Mouse (Mus musculus): ENCODE results near the gene Sirt4. TPM values are rescaled to one million over a fixed set of nuclear protein-coding genes. Genes with fewer than 3 reads are reported as not detected.

Gene Sirt4
- polyA plus RNA-seq, 1 experiment from 2014 or later = 32.6 TPM

- no peaks in the 10 kb centered on the region for H3K9me3 ChIP-seq
- no peak for ATAC-seq (replicated peaks)
- peaks cover 84% of the 10 kb centered on the region for H3K4me1 ChIP-seq
- H3K36me3 ChIP-seq (replicated peaks) = no peaks in the 10 kb centered on the region
- WGBS = 16% methylated on average over 11 of the region's 11 CpGs
- peak overlapping the region; percentile 99 for H3K27ac ChIP-seq
- peak overlapping the region; percentile 100 for H3K4me3 ChIP-seq
- H3K9ac ChIP-seq = peak overlapping the region; percentile 100
- no peaks in the 10 kb centered on the region for H3K27me3 ChIP-seq (replicated peaks)
- peak overlapping the region; percentile 91 for H3K4me2 ChIP-seq
These were observed 52.1 kb downstream of the Sirt4 start for GRCm38 (mm10) chr5:115432395-115432794.

DNA sequence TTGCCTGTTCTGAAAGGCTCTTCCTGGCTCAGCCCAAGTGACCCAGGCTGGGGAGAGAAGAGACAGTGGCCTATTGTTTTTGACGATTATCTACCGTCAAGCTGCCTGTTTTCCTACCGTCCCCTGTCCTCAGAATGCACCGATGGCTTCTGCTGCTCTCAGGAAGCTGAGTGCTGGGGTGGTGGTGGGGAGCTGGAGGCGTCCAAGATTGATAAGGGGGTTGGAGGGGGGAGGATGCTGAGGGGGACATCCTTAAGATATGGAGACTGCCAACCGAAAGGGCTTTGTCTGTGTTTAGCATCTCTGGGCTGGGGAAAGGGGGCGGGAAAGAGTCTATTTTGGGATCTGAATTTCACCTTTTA, 52.6 kb downstream of the Sirt4 start:
- Histone ChIP-seq H3K36me3 (replicated peaks) (no peaks in the 10 kb centered on the region), H3K4me1 (peaks cover 81% of the 10 kb centered on the region), H3K9ac (peak overlapping the region; percentile 100), H3K27ac (peak overlapping the region; percentile 99), H3K4me2 (peak overlapping the region; percentile 91), H3K4me3 (peak overlapping the region; percentile 100), H3K9me3 (no peaks in the 10 kb centered on the region), H3K27me3 (replicated peaks) (no peaks in the 10 kb centered on the region)
- no peak for ATAC-seq (replicated peaks)
- WGBS = 9% methylated on average over 7 of the region's 7 CpGs

DNA sequence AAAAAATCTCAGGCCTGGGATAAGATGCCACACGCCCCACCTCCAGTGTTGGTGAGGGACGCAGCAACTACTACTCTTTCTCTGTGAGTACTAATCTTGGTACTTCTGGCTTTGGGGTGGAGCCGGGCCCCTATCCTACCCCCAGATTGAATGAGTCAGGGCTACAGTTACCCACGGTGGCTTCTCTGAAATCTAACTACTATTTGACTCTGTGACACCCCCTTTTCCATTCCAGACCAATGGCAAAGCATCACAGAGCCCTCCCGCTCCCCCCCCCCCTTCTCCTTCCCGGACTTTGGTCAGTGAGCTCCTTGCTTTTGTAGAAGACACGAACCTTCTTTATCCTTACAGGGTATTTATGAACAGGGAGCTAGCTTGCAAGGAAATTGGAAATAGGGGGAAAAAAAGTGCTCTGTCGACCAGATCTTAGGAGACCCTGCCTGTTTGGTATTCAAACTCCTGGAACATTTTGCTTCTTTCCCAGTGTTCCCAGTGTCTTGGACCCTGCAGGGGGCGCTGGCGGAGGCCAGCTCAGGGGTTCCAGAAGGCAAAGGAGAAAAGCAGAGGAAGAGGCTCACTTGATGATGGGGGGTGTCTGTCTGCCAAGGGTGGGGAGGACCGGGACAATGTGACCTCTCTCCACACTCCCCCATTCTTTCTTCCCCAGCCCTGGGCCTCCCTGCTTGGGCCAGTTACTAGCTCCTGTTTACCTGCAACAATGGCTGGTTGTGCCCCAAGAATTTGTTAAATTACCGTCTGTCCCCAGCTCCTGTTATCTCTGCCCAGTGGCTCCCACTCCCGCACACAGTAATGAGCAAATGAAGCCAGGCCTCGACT, 53.2 kb downstream of the Sirt4 start:
- ATAC-seq (replicated peaks) = no peak
- Histone ChIP-seq H3K36me3 (replicated peaks) (no peaks in the 10 kb centered on the region), H3K27ac (peak overlapping the region; percentile 99), H3K9me3 (no peaks in the 10 kb centered on the region), H3K4me1 (peaks cover 75% of the 10 kb centered on the region), H3K27me3 (replicated peaks) (no peaks in the 10 kb centered on the region), H3K4me3 (peak overlapping the region; percentile 100), H3K9ac (peak overlapping the region; percentile 100), H3K4me2 (peak overlapping the region; percentile 91)
- 3% methylated on average over 13 of the region's 14 CpGs for WGBS

- Histone ChIP-seq H3K4me3 (peak overlapping the region; percentile 100), H3K4me1 (peaks cover 66% of the 10 kb centered on the region), H3K36me3 (replicated peaks) (no peaks in the 10 kb centered on the region), H3K9ac (peak overlapping the region; percentile 100), H3K27me3 (replicated peaks) (no peaks in the 10 kb centered on the region), H3K9me3 (no peaks in the 10 kb centered on the region), H3K27ac (peak overlapping the region; percentile 99), H3K4me2 (peak overlapping the region; percentile 91)
- ATAC-seq (replicated peaks) = no peak
- WGBS = under 1% methylated on average over 54 of the region's 73 CpGs
These were observed 54.2 kb downstream of the Sirt4 start for GRCm38 (mm10) chr5:115430187-115430960.

GRCm38 (mm10) chr5:115429359-115430186, 55.0 kb downstream of the Sirt4 start, which contains the start of gene Msi1:
TSS of gene Msi1 (plus strand) at chr5:115429599.
- H3K4me2 ChIP-seq = peak within 1 kb of the TSS; percentile 91
- WGBS = 2% methylated on average over 54 of the region's 117 CpGs
- peaks cover 58% of the 10 kb centered on the region for H3K4me1 ChIP-seq
- H3K27ac ChIP-seq = peak within 1 kb of the TSS; percentile 99
- no peaks in the 10 kb centered on the region for H3K9me3 ChIP-seq
- H3K4me3 ChIP-seq = peak within 1 kb of the TSS; percentile 100
- peak within 1 kb of the TSS; percentile 100 for H3K9ac ChIP-seq
- ATAC-seq (replicated peaks) = peak; percentile 62
- no peaks in the 10 kb centered on the region for H3K36me3 ChIP-seq (replicated peaks)
- no peaks in the 10 kb centered on the region for H3K27me3 ChIP-seq (replicated peaks)

- no peaks in the 10 kb centered on the region for H3K9me3 ChIP-seq
- peak overlapping the region; percentile 100 for H3K9ac ChIP-seq
- peak overlapping the region; percentile 100 for H3K4me3 ChIP-seq
- H3K27me3 ChIP-seq (replicated peaks) = no peaks in the 10 kb centered on the region
- peaks cover 51% of the 10 kb centered on the region for H3K4me1 ChIP-seq
- peak overlapping the region; percentile 99 for H3K27ac ChIP-seq
- whole genome bisulfite sequencing = 2% methylated on average over 20 of the region's 20 CpGs
- no peak for ATAC-seq (replicated peaks)
- no peaks in the 10 kb centered on the region for H3K36me3 ChIP-seq (replicated peaks)
- H3K4me2 ChIP-seq = peak overlapping the region; percentile 91
These were observed 55.6 kb downstream of the Sirt4 start for GRCm38 (mm10) chr5:115428831-115429358.

Other genes with a start within 250 kb of the Sirt4 start
- gene Pop5, start 248.9 kb downstream of the Sirt4 start, polyA plus RNA-seq (2015; fragmentation: Nextera tagmentation; extraction: Ambion mirVana) = 93.6 and 94.4 TPM in 2 replicates
- 202 and 219 TPM in 2 replicates for gene Rnf10, start 211.8 kb downstream of the Sirt4 start, polyA plus RNA-seq (2015; fragmentation: Nextera tagmentation; extraction: Ambion mirVana)
- gene Coq5, start 205.1 kb downstream of the Sirt4 start, polyA plus RNA-seq (2015; fragmentation: Nextera tagmentation; extraction: Ambion mirVana) = 57.0 and 57.2 TPM in 2 replicates
- gene Dynll1, start 183.7 kb downstream of the Sirt4 start, polyA plus RNA-seq (2015; fragmentation: Nextera tagmentation; extraction: Ambion mirVana) = 1,095 and 1,182 TPM in 2 replicates
- gene Srsf9, start 157.5 kb downstream of the Sirt4 start, polyA plus RNA-seq (2015; fragmentation: Nextera tagmentation; extraction: Ambion mirVana) = 142 and 146 TPM in 2 replicates
- gene Gatc, start 143.5 kb downstream of the Sirt4 start, polyA plus RNA-seq (2015; fragmentation: Nextera tagmentation; extraction: Ambion mirVana) = 35.6 and 39.4 TPM in 2 replicates
- gene Triap1, start 143.5 kb downstream of the Sirt4 start, polyA plus RNA-seq (2015; fragmentation: Nextera tagmentation; extraction: Ambion mirVana) = 49.3 and 49.6 TPM in 2 replicates
- 1,062 and 1,092 TPM in 2 replicates for gene Cox6a1, start 135.7 kb downstream of the Sirt4 start, polyA plus RNA-seq (2015; fragmentation: Nextera tagmentation; extraction: Ambion mirVana)
- gene Msi1, start 55.1 kb downstream of the Sirt4 start, polyA plus RNA-seq (2015; fragmentation: Nextera tagmentation; extraction: Ambion mirVana) = 65.9 and 66.3 TPM in 2 replicates
- gene Pla2g1b, start 18.5 kb downstream of the Sirt4 start, polyA plus RNA-seq (2015; fragmentation: Nextera tagmentation; extraction: Ambion mirVana) = not detected in 2 replicates
- 20.4 and 20.9 TPM in 2 replicates for gene Pxn, start 22.0 kb upstream of the Sirt4 start, polyA plus RNA-seq (2015; fragmentation: Nextera tagmentation; extraction: Ambion mirVana)
- 811 and 847 TPM in 2 replicates for gene Rplp0, start 74.7 kb upstream of the Sirt4 start, polyA plus RNA-seq (2015; fragmentation: Nextera tagmentation; extraction: Ambion mirVana)
- 48.3 and 53.4 TPM in 2 replicates for gene Gcn1l1, start 80.5 kb upstream of the Sirt4 start, polyA plus RNA-seq (2015; fragmentation: Nextera tagmentation; extraction: Ambion mirVana)
- 18.7 and 19.2 TPM in 2 replicates for gene Rab35, start 147.2 kb upstream of the Sirt4 start, polyA plus RNA-seq (2015; fragmentation: Nextera tagmentation; extraction: Ambion mirVana)
- gene Bicdl1, start 246.9 kb upstream of the Sirt4 start, polyA plus RNA-seq (2015; fragmentation: Nextera tagmentation; extraction: Ambion mirVana) = 47.2 and 47.5 TPM in 2 replicates

Measured in midbrain, embryonic 15.5 days (tissue).